Mouse (Mus musculus) left cerebral cortex, adult 11 months (tissue): ENCODE results near the gene Ppp1r8.
"Not testable (repeated sequence)": the region's sequence is repeated elsewhere in the genome, so short reads cannot be mapped to it uniquely, and the experiment has no call there.

Experiments used
- DNase-seq: peaks from one replicate; pipeline ENCODE4 v3.0.0; 2022; ENCODE audit warnings: low spot score

Ppp1r8 gene

DNA sequence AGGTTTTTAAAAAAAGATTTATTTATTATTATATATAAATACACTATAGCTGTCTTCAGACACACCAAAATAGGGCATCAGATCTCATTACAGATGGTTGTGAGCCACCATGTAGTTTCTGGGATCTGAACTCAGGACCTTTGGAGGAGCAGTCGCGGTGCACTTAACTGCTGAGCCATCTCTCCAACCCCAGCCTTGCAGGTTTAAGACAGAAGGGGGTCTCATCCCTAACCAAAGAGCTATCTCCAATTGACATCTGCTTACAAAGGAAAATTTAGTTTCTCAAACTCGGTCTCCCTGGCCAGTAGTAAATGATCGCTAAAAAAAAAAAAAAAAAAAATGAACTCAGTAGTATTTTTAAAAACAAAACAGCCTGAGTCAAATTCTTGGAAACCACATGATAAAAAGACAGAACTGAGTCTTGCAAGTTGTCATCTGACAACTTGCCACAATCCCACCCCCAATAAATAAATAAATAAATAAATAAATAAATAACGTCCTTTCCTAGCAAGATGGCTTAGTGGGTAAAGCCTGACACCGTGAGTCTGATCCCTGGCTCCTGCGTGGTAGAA, 36.3 kb downstream of the Ppp1r8 start:
- no peak for DNase-seq

DNA sequence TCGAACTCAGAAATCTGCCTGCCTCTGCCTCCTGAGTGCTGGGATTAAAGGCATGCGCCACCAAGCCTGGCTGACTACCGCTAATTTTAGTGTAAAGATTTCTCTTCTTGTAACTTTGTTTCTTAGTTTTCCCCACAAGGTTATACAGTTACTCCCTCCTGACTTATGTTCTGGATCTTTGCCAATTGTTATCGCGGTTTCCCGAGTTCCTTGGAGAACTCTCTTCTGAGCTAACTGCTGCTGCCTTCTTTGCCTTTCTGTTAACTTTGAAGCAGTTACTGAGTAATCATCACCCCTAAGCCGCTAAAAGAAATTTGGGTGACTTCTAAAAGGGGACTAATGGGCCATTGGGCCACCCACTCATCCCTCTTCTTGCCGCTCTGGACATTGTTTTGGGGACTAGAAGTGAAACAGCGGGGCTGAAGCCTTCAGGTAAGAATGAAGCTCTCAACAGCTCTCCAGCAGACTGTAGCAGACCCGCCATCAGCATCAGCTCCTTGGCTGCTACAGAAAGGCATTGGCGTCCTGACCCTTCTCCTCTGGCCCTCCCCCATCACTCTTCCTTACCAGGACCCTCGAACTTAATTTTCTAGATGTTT, 37.3 kb downstream of the Ppp1r8 start:
- no peak for DNase-seq

DNA sequence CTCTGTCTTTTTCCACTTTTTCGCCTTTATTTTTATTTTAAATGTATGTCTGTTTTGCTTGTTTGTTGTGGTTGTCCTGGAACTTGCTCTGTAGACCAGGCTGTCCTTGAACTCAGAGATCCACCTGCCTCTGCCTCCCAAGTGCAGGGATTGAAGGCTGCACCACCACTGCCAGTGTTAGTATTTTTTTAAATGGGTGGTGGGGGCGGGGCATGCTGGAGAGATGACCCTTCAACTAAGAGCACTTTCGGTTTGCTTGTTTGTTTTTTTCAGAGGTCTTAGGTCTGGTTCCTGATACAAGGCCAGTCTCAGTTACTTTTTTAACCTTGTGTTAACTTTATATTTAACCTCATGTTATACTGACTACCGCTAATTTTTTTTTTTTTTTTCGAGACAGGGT, 37.8 kb downstream of the Ppp1r8 start:
- DNase-seq = no peak

DNA sequence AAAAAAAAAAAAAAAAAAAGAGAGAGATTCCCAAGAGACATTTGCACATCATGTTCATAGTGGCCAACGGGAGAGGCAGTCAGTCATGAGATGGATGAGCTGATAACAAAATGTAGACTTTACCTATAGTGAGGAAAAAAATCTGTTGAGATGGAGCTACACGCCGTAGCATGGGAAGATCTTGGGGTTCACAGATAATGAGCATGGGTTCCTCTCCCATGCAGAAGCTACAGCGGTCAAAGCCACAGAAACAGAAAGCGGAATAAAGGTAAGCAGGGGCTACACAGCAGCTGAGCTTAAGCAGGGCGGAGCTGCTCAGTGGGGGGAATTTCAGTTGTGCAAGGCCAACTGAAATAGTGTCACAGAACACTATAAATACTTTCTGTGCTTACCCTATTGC, 38.6 kb downstream of the Ppp1r8 start:
- DNase-seq = no peak

DNA sequence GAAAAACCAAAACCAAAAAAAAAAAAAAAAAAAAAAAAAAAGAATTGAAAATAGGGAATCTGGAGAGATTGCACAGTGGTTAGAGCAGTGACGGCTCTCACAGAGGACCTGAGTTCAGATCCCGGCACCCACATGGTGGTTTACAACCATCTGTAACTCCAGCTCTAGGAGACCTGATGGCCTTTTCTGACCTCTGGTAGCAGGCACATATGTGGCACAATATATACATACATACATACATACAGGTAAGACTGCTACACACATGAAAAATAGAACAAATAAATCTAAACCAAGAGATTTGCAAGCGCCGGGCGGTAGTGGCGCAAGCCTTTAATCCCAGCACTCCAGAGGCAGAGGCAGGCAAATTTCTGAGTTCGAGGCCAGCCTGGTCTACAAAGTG, 39.1 kb downstream of the Ppp1r8 start:
- DNase-seq = no peak

DNA sequence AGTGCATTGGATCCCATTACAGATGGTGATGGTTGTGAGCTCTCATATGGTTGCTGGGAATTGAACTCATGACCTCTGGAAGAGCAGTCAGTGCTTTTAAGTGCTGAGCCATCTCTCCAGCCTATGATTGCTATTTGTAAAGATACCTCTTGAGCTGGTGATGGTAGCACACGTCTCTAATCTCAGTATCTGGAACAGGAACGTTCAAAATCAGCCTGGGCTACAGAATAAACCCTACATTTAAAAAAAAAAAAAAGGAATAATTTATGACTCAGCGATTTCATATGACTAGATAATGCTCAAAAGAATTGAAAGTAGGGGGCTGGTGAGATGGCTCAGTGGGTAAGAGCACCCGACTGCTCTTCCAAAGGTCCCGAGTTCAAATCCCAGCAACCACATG, 39.8 kb downstream of the Ppp1r8 start:
- no peak for DNase-seq

DNA sequence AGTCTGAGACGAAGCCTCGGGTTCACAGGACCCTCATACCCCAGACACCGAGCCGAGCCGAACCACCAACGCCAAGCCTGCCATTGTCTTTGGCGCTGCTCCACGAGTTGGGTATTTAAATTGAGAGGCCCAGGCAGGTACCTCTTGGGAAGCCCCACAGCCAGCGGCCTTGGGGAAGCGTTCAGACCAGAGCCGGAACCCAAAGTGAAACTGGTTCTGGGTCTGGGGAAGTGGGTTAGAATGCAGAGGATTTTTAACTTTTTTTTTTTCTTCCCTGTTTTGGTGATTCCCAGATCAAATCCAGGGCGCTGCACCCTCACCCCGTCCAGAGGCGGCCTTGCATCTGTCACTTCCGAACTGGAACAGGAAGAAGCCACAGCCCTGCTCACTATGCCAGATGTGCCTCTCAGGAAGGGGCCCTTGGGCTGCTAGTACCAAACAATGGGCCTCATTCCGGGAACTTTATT, 40.8 kb downstream of the Ppp1r8 start:
- no peak for DNase-seq

DNA sequence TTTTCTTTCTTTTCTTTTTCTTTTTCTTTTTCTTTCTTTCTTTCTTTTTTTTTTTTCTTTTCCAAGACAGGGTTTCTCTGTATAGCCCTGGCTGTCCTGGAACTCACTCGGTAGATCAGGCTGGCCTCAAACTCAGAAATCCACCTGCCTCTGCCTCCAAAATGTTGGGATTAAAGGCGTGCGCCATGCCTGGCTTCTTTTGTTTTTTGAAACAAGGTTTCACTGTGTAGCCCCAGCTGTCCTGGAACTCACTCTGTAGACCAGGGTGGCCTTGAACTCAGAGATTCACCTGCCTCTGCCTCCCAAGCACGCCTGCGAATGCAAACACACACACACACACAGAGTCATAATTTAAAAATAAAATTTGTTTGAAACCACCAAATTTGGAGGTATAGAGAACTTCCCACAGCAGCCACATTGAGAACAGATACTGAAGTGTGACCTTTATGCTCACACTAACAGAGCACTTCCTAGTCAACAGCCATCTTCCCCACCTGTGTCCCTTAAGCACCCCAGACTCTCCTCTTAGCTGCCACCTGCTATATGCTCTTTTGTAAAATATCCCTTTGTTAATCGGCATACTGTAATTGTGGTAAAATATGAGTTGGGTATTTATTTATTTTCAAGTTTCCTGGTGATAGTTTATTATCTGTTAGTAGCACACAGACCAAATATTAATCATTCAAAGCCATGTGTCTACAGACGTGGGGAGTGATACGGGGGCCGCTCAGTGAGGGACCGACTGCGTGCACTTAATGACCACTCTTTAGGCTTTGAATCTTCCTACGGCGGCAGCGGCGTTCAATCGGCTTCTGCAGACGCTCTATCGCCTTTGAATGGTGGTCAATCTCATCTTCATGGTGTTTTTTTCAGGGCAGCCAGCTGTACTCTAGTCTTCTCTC, 41.5 kb downstream of the Ppp1r8 start:
- no peak for DNase-seq

DNA sequence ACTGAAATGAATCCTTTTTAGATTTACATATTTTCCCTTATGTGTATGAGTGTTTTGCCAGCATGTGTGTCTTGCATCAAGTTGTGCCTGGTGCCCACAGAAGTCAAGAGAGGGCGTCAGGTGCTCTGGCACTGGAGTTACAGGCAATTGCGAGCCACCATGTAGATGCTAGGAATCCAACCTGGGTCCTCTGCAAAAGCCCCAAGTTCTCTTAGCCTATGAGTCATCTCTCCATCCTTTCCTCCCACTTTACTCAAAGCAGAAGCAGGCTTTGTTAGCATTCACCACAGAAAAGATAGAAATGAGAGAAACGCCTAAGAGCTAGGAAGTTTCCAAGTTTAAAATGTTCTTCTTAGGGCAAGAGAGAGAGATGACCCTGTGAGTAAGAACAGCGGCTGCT, 43.1 kb downstream of the Ppp1r8 start:
- no peak for DNase-seq

DNA sequence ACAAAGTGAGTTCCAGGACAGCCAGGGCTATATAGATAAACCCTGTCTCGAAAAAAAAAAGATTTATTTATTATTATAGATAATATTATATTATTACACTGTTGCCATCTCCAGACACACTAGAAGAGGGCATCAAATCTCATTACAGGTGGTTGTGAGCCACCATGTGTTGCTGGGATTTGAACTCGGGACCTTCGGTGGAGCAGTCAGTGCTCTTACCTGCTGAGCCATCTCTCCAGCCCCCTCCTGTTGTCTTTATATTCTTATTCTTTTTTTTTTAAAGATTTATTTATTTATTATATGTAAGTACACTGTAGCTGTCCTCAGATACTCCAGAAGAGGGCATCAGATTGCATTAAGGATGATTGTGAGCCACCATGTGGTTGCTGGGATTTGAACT, 44.3 kb downstream of the Ppp1r8 start:
- not testable (repeated sequence) for DNase-seq

DNA sequence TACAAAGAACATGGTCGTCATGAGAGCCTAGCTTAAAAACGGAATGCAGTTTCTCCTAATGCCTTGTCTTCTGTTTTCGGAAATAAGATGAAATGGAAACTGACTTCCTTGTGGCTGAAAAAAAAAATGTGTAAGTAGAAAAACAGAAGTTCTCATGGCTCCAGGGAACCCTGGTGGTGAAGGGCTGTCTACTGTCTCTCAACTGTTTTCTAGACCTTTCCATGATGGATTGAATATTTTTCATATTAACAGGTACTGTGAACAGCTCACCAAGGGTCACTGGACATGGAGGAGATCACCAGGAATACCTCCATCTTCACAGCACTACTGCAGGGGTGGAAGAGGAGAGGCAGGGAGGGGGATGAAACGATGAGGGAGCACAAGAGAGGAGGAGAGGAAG, 44.9 kb downstream of the Ppp1r8 start:
- no peak for DNase-seq

DNA sequence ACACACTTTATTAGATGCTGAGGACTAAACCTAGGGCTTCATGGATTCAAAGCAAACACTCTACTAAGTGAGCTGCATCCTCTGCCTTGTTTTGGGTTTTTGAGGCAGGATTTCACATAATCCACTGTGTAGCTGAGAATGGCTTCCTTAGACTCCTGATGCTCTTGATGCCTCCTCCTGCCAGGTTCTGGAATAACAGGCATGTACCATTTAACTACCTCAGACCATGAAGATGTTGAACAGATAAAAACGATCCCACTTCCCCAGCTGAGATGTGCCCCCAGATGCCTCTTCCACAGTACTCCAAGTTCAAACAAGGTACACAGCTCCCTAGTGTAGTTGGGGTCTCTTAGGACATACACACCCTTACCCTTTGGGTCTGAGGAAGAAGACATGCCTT, 45.5 kb downstream of the Ppp1r8 start:
- DNase-seq = no peak

DNA sequence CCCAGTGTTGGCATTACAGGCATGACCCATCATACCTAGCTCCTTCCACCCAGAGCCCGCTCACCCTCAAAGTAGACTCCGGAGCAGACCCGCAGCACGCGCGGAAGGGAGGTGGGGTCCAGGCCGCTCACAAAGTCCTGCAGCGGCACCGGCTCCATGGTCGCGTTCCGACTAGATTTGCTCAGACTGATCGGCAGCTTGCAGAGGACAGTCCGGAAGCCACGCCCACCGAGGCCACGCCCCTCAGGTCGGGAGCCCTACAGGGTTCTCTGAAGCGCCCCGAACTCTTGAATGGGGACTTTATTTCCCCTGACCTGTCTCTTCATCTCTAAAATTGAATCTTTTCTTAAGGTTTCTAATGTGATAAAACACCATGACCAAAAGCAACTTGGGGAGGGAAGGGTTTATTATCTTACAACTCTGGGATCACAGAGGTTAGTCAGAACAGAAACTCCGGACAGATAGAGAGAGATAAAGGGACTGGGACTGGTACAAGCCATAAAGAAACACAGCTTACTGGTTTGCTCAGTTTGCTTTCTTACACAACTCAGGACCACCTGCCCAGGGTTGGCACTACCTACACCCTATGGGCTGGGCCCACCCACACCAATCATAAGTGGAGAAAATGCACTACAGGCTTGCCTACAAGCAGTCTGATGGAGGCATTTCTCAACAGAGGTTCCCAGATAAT, 46.6 kb downstream of the Ppp1r8 start, which contains the start of gene Themis2:
Gene Themis2, minus strand, starts transcription at position 192 of the 691 bp plus-strand sequence.
- no peak for DNase-seq

DNA sequence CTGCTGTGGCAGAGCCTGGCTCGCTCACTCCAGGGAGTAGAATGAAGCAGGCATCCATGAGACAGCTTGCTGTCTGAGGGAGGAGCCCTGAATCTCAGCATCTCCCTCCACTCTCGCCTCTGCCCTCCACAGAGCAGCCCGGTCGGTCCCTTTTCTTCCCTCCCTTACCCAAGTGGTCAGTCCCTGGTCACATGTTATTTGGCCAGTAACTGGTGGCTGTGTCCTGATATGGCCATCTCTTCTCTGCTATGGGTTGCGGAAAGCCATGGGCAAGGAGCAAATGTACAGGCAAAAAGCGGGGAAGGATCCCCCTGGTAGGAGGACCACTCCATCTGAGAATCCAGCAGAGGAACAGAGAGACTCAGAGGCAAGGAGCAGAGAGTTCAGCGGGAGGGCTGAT, 47.8 kb downstream of the Ppp1r8 start:
- DNase-seq = no peak

DNA sequence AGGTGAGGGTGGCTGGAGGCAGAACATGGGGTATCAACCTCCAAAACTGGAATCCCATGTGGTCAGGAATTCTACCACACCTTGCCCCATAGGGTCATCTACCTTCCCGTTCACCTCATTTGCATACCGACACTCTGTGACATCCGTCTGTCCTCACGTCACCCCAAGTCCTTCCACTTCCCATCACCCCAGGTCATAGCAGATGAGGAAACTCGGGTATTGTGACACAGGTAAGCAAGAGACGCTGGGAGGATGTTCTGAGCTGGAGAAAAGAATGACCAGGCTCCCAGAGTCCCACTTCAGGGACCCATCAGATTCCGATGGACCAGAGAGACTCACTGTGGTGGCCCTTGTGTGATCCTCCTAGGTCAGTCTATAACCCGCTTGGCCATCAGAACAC, 48.2 kb downstream of the Ppp1r8 start:
- no peak for DNase-seq

DNA sequence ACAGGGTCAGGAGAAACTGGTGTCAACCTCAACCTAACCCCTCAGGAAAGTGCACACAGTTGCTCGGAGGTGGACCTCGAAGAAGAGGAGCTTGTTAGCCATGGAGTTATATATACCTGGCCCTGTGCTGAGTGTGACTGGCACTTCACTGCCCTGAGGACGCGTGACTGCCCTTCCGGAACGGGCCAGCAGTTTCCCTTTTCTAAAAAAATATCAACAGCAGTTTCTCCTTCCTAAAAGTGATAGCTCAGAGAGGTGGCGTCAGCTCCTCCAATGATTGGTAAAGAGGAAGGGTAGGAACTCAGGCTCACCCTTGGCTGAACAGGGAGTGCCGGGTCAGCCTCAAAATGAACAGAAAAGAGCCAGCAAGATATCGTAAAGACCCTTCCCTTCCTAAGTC, 48.9 kb downstream of the Ppp1r8 start:
- no peak for DNase-seq

DNA sequence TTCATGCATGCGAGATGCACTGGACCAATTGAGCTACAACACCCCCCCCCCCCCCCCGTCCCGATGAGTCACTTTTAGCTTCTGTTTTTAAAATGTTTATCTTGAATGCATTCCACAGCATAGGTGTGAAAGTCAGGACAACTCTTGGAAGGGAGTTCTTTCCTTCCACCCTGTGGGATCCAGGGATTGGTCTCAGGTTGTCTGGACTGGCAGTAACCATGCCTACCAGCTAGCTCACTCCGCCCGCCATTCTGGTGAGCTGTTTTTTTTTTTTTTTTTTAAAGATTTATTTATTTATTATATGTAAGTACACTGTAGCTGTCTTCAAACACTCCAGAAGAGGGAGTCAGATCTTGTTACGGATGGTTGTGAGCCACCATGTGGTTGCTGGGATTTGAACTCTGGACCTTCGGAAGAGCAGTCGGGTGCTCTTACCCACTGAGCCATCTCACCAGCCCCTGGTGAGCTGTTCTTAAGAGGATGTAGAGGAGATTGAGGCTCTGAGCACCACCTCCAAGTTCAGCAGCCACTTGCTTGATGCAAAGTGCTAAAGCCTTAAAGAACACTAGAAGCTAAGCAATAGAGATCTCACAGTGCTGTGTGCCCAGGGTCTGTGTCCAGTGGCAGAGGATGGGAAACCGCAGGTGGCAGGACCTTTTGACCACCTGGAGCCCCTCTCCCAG, 49.5 kb downstream of the Ppp1r8 start:
- DNase-seq = not testable (repeated sequence)

DNA sequence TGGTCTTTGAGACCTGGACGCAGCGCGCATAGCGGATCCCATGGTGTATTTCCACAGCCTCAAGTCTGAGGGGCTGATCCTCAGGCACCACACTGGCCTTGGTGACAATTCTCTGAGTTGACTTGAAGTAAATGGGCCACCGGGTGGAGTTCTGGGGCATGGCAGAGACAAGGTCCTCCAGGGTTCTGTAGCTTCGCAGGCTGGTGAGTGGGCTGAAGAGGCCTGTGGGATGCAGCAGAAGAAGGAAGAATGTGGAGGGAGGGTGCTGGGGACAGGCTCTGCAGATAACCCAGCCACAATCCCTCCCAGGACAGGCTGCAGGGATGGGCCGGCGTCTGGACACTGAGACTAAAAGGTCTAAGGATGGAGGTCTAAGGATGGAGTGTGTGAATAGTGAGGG, 53.2 kb downstream of the Ppp1r8 start:
- no peak for DNase-seq

DNA sequence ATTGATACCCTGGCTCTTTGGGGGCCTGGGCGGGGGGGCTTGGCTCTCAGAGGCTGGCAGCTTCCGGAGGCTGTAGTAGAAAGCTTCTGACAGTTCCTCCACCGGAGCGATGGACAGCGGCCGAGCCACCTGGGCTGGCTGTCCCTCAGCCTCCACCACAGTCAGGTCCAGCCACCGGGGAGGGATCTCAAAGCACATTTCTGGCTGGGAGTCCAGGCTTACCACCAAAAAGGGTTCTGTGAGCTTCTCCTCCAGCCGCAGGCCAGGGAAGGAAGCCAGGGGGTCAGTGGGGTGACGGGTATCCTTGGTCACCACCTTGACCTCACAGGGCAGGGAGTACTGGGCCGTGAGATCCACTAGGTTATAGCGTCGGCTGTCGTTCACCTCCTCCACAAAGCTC, 57.7 kb downstream of the Ppp1r8 start:
- no peak for DNase-seq

DNA sequence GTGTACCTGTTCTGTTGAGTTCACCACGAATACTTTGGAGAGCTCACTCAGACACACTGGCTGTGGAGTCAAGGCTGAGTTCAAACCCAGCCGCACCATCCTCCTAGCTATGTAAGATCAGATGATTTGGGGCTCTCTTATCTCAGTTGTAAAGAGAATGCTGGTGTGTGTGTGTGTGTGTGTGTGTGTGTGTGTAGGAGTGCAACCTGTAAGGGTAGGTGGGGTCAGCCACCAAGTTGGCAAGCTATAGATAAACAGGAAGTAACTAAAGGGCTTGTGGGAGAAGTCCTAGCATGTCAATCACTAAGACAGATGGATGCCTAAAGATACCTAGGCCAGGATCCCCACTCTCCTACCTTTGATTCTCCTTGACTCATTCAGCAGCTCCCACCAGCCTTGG, 59.2 kb downstream of the Ppp1r8 start:
- no peak for DNase-seq

DNA sequence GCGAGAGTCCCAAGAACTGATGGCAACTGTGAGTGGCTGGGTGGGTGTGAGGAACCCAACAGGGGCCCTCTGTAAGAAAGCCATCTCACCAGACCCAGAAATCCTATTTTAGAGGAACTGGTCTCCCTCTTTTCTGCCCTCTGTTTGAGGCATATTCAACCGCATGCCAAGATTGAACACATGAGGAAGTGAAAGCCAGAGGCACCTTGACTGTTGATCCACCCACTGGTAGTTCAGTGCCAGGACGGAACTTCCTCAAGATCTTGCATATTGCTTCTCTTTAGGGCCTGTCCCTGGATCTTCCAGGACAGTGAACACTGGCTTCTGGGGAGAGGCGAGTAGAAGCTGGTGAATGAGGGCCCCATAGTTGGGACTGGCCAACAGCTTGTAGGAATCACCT, 62.7 kb downstream of the Ppp1r8 start:
- DNase-seq = no peak

DNA sequence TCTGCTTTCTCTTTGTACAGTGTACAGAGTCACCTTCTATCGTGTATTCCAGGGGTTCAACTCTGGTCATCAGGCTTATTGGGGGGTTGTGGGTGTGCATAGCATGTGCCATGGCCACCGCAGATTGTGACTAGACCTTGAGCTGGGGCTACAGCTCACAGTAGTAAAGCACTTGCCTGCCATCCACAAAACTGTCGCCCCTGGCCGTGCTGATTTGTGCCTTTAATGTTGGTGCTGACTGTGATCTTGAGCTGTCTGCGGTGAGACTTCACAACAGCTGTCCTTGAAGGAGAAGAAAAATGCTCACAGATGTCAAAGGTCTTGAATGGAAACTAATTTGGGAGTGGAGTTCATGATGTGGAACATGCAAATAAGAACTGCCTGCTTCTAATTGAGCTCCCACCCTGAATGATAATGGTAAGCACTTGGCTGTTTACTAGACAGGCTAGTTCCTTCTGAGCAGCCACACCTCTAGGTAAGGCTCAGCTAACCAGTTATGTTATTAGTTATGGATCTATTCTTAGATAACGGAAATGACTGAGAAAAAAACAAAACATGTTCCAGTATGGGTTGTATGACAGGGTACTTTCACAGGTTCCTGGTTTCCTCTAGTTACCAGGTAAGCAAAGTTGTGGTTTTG, 64.3 kb downstream of the Ppp1r8 start:
- DNase-seq = no peak
